ENCODE assay signal across 19 mouse cellular contexts in the genomic region with DNA sequence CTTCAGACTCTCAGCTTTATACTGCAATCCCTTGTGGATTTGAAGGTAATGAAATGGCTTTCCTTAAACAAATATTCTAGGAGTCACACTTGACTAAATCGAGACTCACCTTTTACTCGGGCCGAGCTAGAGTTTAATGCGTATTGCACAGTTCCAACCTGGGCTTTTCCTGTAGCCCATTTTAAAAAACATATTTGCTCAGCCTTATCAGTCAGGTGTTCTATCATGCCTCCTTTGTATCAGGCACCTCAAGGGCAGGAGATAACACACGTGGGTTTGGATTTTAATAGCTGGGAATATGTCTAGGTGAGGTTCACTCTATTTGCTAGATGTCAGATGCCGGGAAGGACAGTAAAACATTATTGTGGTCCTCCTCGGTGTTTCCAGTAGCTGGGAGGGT.
"Had no signal": no experiment of that assay in that cellular context is flagged by ENCODE, and none has a peak within 500 bp of the region (broad histone marks: within the 10 kb centered on the region; RNA-seq: fewer than 3 reads in every experiment).

No protein-coding gene starts in this region.

- H3K9ac ChIP-seq: liver, embryonic 14.5 days; lung, embryonic 14.5 days; midbrain, embryonic 12.5 days; neural tube, embryonic 13.5 days; neural tube, embryonic 15.5 days; stomach, embryonic 15.5 days had no signal

- H3K4me1 ChIP-seq: neural tube, embryonic 15.5 days; stomach, embryonic 15.5 days had no signal

- H3K4me3 ChIP-seq: midbrain, embryonic 10.5 days; midbrain, embryonic 12.5 days; myocyte; neural tube, embryonic 13.5 days; neural tube, embryonic 15.5 days; stomach, embryonic 15.5 days had no signal

- H3K27me3 ChIP-seq: midbrain, embryonic 12.5 days; neural tube, embryonic 13.5 days; neural tube, embryonic 15.5 days; stomach, embryonic 15.5 days had no signal

- H3K27ac ChIP-seq: liver, embryonic 14.5 days; midbrain, embryonic 10.5 days; midbrain, embryonic 12.5 days; neural tube, embryonic 13.5 days; neural tube, embryonic 15.5 days; stomach, embryonic 15.5 days had no signal

- H3K4me2 ChIP-seq: lung, embryonic 14.5 days; midbrain, embryonic 12.5 days; neural tube, embryonic 13.5 days; neural tube, embryonic 15.5 days; stomach, embryonic 15.5 days had no signal

- H3K36me3 ChIP-seq: midbrain, embryonic 10.5 days; midbrain, embryonic 12.5 days; neural tube, embryonic 13.5 days; neural tube, embryonic 15.5 days; stomach, embryonic 15.5 days had no signal

- H3K9me3 ChIP-seq: midbrain, embryonic 10.5 days; midbrain, embryonic 12.5 days; neural tube, embryonic 13.5 days; neural tube, embryonic 15.5 days; stomach, embryonic 15.5 days had no signal

- ATAC-seq: midbrain, embryonic 16.5 days had no signal

- DNase-seq: lung, adult 18-20 months; lung, embryonic 14.5 days; lung, postnatal 10 days; lung, postnatal 4 days; retina, postnatal 1 day; right cerebral cortex, adult 18-20 months; right cerebral cortex, postnatal 25 days; right cerebral cortex, postnatal 4 days; spleen, adult 18-20 months; thymus, postnatal 14 days; thymus, postnatal 36 days had no signal
